Mouse (Mus musculus) testis, postnatal 10 days (tissue): Measurements from ENCODE around the gene Pde4d.
"Not testable (repeated sequence)": the region's sequence is repeated elsewhere in the genome, so short reads cannot be mapped to it uniquely, and the experiment has no call there.

Experiments used
- DNase-seq: peaks from one replicate; pipeline ENCODE4 v3.0.0; 2021; ENCODE audit warnings: low spot score

The Pde4d gene

DNA sequence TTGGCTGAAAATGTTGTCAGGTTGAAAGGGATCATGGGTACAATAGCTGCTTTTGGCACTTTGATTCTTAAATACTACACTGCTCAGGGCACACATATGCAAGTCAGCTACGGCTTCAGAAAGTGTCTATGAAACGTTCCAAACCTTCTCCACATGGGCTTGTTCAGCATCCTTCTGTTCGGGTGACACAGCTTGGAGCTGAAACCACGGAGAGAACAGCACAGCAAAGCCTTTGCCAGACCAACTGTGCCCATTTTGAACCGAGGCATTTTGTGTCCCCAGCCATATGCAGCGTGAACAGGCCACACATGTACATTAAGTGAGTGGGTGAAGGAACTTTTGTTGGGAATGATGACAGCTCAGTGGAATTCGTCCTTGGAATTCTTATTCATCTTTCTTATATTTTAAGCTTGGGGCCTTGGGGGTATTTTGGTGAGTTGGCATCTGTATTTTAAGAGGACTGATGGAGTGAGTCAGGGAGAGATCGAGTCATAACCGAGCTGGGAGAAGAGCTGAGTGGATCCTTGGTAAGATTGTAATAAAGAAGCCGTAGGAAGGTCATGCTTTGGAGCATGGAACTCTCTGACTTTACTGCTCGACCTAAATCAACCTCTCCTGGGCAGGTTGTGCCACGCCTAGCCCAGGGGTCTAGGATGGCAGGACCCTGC is 243.3 kb downstream of the Pde4d start:
- DNase-seq = no peak

DNA sequence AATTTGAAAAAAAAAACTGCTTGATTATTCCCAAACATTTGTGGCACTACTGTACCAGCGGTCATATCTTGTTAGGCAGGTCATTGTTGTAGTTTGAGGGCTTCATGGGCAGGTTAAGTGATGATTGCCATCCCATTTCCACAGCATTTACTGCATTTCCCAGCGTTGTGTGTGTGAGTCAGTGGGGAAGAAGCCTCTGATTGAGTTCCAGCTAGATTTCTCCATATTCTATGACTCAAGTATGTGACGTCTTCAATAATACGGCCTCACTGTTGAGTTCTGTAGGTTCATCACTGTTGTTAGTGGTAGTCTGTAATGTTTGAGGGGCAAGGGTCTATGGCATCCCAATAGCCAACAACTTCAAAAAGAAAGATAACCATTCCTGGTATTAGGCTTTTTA is 255.7 kb downstream of the Pde4d start:
- DNase-seq = no peak

DNA sequence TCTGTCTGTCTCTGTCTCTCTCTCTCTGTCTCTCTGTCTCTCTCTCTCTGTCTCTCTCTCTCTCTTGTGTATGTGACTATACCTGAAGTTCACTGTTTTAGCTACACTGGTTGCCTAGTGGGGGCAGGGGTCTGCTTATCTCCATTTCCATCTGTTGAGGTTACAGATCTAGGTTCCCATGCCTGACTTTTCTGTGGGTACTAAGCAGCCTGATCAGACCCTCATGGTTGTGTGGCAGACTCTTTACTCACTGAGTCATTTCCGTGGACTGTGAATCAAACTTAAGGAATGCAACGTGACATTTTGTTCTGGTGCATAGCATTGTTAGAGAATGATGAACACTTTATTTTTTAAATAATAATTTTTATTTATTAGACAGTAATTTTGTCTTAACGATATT is 264.3 kb downstream of the Pde4d start:
- no peak for DNase-seq

DNA sequence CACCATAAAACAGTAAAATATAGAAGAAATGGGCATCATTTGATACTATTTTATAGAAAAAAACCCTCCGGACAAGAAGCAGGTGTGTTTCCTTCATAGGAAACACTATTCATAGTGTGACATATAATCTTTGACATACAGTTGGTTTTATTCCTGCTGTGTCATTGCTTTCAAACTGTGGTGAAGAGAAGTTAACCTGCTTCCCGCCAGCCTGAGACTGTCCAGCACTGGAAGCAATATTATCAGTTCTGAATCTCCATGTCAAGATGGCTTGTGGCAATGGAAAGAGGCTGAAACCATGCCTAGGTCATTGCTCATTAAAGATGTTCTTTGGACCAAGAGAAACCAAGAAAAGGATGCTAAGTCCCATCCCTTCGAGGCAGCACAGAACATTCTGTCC is 265.3 kb downstream of the Pde4d start:
- DNase-seq = no peak

DNA sequence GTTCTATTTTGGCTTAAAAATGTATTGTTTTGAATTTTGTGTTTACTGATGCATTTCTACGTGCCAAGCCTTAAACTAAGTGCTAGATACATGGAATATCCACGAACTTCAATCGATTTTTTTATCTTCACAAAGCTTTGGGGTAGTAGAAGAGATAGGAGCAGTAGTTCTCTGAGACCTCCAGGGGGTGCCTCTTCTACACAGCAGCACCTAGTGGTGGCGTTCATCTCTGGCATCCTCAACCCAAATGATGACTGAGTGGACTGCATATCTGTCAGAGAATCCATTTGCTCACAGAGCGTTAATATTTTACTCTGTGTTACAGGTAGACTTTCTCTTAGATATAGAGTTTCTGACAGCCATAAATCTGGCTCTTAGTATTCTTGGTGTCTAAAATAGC is 272.5 kb downstream of the Pde4d start:
- DNase-seq = peak; percentile 45

DNA sequence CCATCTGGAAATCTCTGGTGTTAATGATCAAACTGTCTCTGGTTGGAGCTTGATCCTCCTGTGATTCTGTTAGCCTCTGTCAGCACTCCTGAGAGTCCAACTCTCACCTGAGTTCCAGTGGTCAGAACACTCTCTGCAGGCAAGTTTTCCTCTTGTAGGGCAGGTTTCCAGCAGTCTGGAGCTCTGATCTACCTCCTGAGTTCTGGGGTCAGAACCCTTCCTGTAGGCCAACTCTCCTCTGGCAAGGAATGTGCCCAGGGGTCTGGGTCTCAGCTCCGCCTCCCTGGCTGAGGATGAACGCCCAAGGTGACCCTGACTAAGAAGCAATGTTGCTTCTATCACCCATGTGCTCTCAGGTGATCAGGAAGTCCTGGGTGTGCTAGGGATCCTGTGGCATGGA is 284.6 kb downstream of the Pde4d start:
- not testable (repeated sequence) for DNase-seq

DNA sequence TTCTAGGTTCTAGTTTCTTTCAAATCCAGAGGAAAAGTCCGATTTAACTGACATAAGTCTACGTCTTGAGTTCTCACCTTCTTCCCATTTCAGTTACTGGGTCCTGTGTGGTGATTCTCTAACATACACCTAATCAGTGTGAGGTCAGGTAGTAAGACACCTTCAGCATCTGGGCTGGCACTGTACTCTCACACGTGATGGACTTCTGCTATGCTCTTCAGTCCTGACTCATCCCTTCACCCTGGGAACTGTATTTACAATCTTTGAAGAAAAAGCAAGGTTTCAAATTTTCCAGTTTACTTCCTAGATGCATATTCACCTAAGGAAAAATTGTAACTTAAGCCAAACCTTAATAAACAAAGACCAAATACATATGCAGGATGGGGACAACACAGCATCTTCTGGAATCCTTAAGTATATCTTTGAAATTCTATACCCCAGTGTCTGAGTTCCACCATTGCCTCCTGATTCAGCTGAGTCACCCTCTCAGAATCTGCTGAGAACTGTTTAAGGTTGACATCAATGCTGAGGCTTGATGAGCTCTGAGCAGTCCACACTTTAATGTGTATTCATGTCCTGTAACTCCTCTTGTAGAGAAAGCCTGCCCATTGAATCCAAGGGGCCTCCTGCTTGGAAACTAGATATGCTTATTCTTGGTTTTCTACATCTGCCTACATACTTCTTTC is 301.6 kb downstream of the Pde4d start:
- no peak for DNase-seq

DNA sequence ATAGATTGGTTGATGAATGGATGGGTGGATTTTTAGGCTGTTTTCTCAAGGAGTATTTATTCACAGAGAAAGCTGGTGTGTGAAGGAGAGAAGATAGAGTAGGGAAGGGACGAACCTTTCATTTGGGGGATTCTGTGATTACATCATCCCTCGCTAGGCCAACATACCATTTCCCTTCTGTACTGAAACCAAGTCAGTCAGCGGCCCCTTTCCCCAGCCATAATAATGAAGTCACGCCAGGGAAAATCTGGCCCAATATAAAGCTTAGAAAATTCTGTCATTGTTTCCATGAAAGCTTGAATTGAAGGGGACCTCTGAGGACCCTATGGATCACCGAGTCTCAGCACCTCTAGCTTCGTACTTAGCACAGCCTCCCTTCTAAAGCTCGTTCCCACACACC is 307.7 kb downstream of the Pde4d start:
- no peak for DNase-seq

DNA sequence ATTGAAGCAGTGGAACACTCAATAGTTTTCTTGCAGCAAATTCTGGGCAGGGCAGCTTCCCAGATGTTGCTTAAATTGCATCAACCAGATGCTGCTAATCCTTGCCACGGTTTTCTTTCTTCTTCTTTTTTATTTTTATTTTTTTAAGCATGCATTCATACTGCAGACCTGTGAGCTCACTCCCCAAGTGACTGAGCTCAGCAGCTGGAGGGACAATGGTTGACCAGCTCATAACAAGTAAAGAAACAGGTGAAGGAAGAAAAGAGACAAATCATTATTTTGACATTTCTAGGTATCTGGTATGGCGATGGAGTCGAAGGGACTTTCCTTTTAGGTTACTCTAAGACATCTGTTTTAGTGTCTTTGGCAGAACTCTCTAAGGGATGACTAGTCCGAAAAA is 308.6 kb downstream of the Pde4d start:
- DNase-seq = no peak

DNA sequence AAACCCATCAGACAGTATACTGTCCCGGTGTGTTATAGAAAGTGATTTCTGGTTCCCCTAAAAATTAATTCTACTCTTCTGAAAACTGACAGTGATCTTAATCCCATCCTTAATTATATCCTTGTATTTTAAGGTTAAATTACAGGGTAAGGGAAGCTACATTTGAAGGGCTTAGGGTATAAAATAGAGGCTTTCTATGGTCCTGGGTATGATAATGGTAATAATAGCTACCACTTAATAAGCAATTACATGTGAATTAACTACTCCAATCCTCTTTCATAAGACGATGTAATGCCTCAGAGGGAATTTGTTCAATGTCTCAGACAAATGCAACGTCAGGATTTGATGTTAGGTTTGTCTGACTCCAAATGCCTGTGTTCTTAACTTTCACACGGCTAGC is 309.4 kb downstream of the Pde4d start:
- no peak for DNase-seq

DNA sequence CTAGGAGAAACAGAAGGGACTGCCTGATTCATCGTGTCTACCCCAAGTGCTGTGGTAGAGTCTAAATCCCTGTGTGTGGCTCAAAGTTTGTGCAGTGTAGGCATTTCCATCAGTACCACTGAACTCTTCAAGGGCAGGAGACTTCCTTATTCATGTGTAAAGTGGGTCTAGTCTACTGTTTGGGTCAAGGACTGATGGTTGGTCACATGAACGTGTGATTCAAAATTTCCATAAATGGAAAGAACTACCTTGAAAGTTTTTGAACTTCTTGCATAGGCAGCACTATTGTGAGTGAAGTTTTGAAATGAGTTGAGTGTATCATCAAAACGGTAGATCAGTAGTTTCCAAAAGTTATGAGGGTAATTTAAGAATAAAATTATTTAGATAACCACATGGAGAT is 313.5 kb downstream of the Pde4d start:
- no peak for DNase-seq

DNA sequence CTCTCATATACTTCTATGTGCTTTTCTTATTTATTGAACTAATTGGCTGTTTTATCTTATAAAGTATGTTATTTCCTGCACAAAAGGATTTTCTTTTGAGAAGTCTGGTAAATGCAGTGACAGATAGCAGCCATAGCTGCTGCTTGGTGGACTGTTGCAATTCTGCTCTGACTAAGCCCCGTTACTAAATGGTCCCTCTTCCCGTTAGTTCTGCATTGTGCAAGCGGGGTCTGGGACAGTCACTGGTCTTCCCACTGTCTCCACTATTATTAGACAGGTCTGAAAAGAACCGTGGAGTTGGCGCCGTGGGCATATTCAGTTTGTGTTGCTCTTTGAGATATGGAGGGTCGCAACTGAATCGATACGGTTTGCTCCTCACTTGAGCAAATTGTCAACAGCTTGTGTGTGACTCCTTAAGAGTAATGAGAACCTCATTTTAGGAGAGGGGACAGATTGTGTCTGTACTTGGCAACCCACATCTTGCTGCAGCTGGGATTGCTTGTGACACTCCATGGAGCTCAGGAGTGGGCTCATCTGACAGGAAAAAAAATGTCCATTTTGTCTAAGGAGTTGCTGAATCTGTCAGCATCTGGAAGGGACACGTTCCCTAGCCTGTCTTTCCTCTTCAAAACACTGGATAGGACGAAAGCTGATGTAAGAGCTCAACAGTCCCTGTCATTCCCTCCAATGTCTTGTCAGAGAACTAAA is 316.4 kb downstream of the Pde4d start:
- no peak for DNase-seq

DNA sequence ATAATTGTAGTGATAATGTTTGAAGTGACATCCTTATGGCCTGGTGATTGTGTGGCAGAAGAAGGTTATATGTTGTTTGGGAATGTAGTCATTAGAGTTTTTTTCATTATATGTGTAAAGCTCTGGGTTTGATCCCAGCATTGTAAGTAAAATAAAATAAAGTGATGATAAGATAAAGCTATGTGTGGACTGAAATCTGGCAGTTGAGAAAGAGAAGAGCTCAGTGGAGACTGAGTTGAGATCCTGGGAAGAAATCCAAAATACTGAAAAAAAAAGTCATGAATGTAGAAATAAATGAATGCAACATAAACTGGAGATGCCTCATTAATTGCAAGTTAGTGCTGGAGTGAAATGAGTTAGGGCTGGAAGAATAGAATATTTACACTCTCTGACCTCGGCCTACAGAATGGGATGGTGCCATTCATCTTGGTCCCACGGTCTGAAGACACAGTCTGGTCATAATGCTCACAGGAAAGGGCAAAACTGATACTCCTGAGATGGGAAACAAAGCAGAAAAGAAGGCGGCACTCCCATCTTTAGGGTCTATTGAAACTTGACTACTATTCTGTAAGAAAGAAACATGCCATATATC is 319.8 kb downstream of the Pde4d start:
- DNase-seq = no peak

DNA sequence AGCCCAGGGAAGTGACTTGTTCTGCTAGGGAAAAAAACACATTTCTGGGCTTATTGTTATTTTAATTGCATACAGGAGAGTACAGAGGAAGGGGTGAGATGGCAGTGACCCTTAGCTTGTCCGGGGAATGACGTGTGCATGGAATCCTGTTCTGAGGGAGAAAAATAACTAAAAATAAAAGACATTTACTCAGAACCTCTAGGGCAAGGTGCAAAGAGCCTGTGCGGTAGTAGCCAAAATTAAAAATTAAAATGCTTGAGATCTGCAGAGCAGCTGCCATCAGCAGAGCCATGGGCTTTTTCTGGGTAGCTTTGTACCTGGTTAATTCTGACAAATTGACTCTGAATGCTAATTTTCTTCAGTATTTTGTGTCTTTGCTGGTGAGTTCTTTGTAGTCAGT is 322.6 kb downstream of the Pde4d start:
- no peak for DNase-seq

DNA sequence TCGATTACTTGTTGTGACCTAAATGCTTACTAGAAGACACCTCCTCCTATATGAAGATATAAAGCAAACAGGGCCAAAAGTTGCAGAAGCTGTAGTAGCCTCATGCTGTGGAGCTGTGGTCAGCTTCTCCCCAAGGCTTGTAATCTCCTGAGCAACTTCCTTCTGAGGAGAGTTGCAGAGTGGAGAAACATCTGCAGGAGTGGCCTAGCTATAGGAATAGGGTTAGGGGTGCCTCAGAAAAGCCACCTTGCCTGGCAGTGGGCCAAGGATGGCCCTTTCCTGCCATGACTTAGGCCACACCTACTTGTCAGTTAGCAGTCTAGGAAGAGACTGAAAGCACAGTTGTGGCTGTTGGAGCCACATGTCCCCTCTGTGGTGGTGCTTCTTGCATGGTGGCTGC is 325.2 kb downstream of the Pde4d start:
- DNase-seq = no peak

DNA sequence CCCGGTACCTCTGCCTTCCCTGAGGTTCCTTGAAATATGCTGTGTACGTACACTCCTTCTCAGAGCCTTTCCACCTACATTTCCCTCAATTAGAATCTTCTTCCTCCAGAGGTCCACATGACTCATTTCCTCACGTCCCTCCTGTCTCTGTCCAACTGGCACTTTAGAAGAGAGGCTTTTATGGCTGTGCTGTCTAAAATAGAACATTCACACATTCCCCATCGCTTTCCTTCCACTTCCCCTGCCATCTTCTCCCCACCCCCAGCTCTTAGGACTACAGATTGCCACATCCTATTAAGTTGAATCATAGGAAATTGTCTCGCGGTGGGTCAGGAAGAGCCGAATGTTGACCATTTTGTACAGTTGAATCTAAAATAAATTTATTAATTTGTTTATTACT is 326.1 kb downstream of the Pde4d start:
- DNase-seq = no peak

DNA sequence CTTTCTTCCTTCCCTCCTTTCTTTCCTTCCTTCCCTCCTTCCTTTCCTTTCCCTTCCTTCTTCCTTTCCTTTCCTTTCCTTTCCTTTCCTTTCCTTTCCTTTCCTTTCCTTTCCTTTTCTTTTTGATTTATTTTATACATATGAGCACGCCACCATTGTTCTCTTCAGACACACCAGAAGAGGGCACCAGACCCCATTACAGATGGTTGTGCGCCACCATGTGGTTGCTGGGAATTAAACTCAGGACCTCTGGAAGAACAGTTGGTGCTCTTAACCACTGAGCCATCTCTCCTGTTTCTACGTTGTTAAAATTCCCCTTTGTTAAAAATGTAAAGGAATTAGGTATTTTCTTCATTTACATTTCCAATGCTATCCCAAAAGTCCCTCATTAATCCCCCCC is 347.9 kb downstream of the Pde4d start:
- not testable (repeated sequence) for DNase-seq

DNA sequence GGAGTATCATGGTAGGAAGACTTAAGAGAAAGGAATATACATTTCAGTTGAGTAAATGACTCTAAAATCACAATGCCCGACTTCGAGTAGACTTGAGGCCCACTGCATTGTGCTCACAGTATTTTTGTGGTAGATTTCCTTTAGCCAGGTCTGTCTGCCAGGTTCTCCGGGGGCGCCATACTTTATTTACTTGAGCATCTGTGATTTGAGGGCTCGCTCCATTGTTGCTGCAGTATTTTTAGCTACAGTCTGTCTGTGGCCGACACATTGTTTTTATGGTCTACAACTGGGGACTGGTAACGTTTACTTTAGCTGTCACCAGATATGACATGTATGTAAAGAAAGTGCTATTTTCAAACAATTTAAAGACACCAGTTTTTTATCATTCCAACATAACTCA is 359.4 kb downstream of the Pde4d start:
- no peak for DNase-seq

DNA sequence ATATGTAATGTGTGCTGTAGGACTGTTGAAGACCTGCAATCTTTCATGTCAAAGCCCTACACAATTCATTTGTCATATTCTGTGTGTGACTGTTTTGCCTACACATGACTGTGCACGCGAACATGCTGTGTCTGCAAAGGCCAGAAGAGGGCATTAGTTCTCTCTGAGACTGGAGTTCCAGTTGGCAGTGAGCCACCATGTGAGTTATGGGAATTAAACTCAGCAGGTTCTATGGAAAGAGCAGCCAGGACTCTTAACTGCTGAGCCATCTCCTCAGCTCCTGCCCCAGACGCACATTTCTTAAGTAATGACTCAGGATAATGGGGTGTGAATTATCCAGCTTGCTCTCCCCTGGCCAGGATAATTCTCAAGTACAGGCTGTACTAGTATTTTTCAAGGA is 363.2 kb downstream of the Pde4d start:
- peak; percentile 55 for DNase-seq

DNA sequence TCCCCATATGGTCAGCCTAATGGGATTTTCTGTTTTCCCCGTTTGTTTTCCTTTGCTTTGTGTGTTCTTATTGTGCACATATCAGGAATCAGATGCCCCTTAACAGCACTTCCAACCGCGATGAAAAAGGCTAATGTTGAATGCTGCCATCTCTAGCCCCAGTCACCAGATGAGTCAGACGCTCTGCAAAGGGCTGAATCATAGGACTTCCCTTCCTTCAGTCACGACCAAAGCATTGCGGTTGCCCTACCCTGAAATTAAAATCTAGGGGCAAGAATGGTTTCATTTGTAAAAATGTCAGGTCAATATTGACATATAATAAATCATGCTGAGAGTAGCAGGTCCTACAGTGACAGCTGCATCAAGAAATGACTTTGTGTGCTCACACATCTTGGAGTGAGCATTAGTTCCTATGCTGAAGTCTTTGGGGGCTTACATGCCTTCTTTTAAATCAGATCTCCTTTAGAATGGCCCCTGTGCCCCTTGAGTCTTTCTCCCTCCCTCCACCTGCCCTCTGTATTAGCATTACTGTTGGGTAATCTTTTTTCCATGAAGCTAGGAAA is 370.2 kb downstream of the Pde4d start:
- DNase-seq = no peak

DNA sequence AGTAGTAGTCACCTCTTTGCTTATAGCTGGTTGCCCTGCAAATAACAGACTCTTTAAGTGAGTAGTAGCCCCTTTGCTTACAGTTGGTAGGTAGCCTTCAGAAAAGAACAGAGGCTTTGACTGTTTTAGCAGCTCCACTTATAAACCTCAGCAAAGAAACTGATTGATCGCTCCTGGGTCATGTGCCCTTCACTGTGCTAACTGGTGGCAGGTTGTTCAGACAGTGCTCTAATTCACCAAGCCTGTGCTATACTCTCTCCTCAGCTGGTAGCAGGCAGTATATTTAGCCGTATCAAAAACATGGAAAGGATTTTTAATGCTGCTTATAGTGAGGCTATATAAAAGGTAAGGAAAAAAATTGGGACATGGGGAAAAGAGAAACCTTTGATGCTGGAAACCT is 370.7 kb downstream of the Pde4d start:
- no peak for DNase-seq

DNA sequence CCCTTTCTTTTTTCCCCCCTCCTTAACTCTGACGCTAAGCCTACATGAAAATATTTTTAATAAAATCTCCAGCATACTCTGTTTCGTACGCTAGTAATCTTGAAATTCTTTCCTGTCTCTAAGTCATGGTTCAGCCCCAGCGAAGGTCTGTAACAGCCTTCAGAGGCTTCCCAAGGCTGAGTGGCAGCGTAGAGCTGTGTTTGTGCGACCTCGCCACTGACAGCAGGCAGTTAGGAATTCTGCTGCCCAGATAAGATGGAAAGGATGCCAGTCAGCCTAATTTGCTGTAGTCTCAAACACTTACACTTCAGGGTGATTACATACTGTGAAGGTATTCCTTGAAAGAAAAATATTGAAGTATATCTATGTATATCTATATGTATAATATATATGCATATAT is 371.5 kb downstream of the Pde4d start:
- no peak for DNase-seq
